Mouse (Mus musculus) limb, embryonic 13.5 days (tissue): ENCODE measurements at regions not wholly inside any gene's neighbourhood (a gene's known extent, or its start where the extent isn't known, plus 50 kb on each side); places are given as distances from the start of the nearest gene placed in this dataset.

Experiments
- ATAC-seq: fragments of 200-750 bp; cut with Nextera tagmentation; 2 replicates; pipeline ENCODE4 v1.8.0; 2017; ENCODE audit warnings: low read depth, moderate number of reproducible peaks, moderate TSS enrichment; ENCODE audit not compliant: low FRiP score
- H3K27ac ChIP-seq: fragments of 300-500 bp; sonication (generic); 2 replicates; pipeline ENCODE4 v1.5.1; 2015; ENCODE audit warnings: inconsistent platforms, mild to moderate bottlenecking, moderate library complexity
- H3K27me3 ChIP-seq: fragments of 300-500 bp; sonication (generic); 2 replicates; pipeline ENCODE4 v1.6.1; 2015; ENCODE audit warnings: mild to moderate bottlenecking, inconsistent platforms
- H3K36me3 ChIP-seq: fragments of 300-500 bp; sonication (generic); 2 replicates; pipeline ENCODE4 v1.6.1; 2015; ENCODE audit warnings: inconsistent platforms, mild to moderate bottlenecking, moderate library complexity
- H3K4me1 ChIP-seq: fragments of 300-500 bp; sonication (generic); 2 replicates; pipeline ENCODE4 v1.6.1; 2015; ENCODE audit warnings: inconsistent platforms
- H3K4me2 ChIP-seq: fragments of 300-500 bp; sonication (generic); replicated peaks from 2 replicates; pipeline ENCODE4 v1.6.1; 2015; ENCODE audit warnings: inconsistent platforms, mild to moderate bottlenecking, moderate library complexity
- H3K4me3 ChIP-seq: fragments of 300-500 bp; sonication (generic); 2 replicates; pipeline ENCODE4 v1.5.1; 2015; ENCODE audit warnings: moderate library complexity, mild to moderate bottlenecking, inconsistent platforms
- H3K9ac ChIP-seq: fragments of 300-500 bp; sonication (generic); 2 replicates; pipeline ENCODE4 v1.6.1; 2015; ENCODE audit warnings: mild to moderate bottlenecking, inconsistent platforms
- H3K9me3 ChIP-seq: fragments of 300-500 bp; sonication (generic); 2 replicates; pipeline ENCODE4 v1.6.1; 2016; ENCODE audit warnings: inconsistent platforms
- WGBS: fragments of 180-500 bp; shearing (Covaris S2); methylation state at CpG from one replicate; pipeline ENCODE4 v1.1.7; 2015; 5-methylcytosine and 5-hydroxymethylcytosine counted together

GRCm38 (mm10) chr1:154983325-154983724 lies 99.0 kb upstream of the Cacna1e start:
- H3K27me3 ChIP-seq = no peaks in the 10 kb centered on the region; the same call in 1 of the 2 replicates
- H3K4me3 ChIP-seq = no peak overlapping the region
- WGBS = 83% methylated on average over 7 of the region's 7 CpGs
- no peak overlapping the region for H3K27ac ChIP-seq
- H3K9ac ChIP-seq = no peak overlapping the region
- H3K4me1 ChIP-seq = no peaks in the 10 kb centered on the region
- no peak for ATAC-seq
- no peaks in the 10 kb centered on the region for H3K9me3 ChIP-seq
- no peak overlapping the region for H3K4me2 ChIP-seq
- H3K36me3 ChIP-seq = no peaks in the 10 kb centered on the region

- no peak overlapping the region for H3K9ac ChIP-seq
- 87% methylated on average over 9 of the region's 9 CpGs for WGBS
- H3K4me2 ChIP-seq = no peak overlapping the region
- ATAC-seq = no peak
- no peaks in the 10 kb centered on the region for H3K36me3 ChIP-seq
- no peak overlapping the region for H3K27ac ChIP-seq
- no peaks in the 10 kb centered on the region; the same call in 1 of the 2 replicates for H3K27me3 ChIP-seq
- H3K9me3 ChIP-seq = no peaks in the 10 kb centered on the region
- H3K4me3 ChIP-seq = no peak overlapping the region
- H3K4me1 ChIP-seq = no peaks in the 10 kb centered on the region
Observed at GRCm38 (mm10) chr1:154982836-154983235, 98.5 kb upstream of the Cacna1e start.

- Histone ChIP-seq H3K27me3 (no peaks in the 10 kb centered on the region; the same call in 1 of the 2 replicates), H3K9ac (no peak overlapping the region), H3K9me3 (no peaks in the 10 kb centered on the region), H3K27ac (no peak overlapping the region), H3K36me3 (no peaks in the 10 kb centered on the region), H3K4me1 (no peaks in the 10 kb centered on the region), H3K4me2 (no peak overlapping the region), H3K4me3 (no peak overlapping the region)
- ATAC-seq = no peak
- WGBS = 78% methylated on average over 8 of the region's 8 CpGs
Observed at GRCm38 (mm10) chr1:154981687-154982086, 97.4 kb upstream of the Cacna1e start.

GRCm38 (mm10) chr1:154975732-154976131 lies 91.4 kb upstream of the Cacna1e start:
- no peak overlapping the region for H3K4me3 ChIP-seq
- no peak overlapping the region for H3K27ac ChIP-seq
- H3K9ac ChIP-seq = no peak overlapping the region
- no peak overlapping the region for H3K4me2 ChIP-seq
- no peaks in the 10 kb centered on the region for H3K36me3 ChIP-seq
- H3K27me3 ChIP-seq = no peaks in the 10 kb centered on the region
- no peaks in the 10 kb centered on the region for H3K4me1 ChIP-seq
- ATAC-seq = no peak
- H3K9me3 ChIP-seq = no peaks in the 10 kb centered on the region
- WGBS = 82% methylated on average over 4 of the region's 4 CpGs

- H3K9me3 ChIP-seq = no peaks in the 10 kb centered on the region
- no peak overlapping the region for H3K4me2 ChIP-seq
- no peak overlapping the region for H3K9ac ChIP-seq
- no peak for ATAC-seq
- no peaks in the 10 kb centered on the region for H3K4me1 ChIP-seq
- 80% methylated on average over 4 of the region's 4 CpGs for WGBS
- no peaks in the 10 kb centered on the region for H3K36me3 ChIP-seq
- no peaks in the 10 kb centered on the region for H3K27me3 ChIP-seq
- no peak overlapping the region for H3K27ac ChIP-seq
- H3K4me3 ChIP-seq = no peak overlapping the region
Observed at GRCm38 (mm10) chr1:154961271-154961670, 77.0 kb upstream of the Cacna1e start.

GRCm38 (mm10) chr1:154956625-154957031 lies 72.3 kb upstream of the Cacna1e start:
- no peak for ATAC-seq
- Histone ChIP-seq H3K27ac (no peak overlapping the region), H3K4me3 (no peak overlapping the region), H3K9ac (no peak overlapping the region), H3K27me3 (no peaks in the 10 kb centered on the region), H3K4me2 (no peak overlapping the region), H3K9me3 (no peaks in the 10 kb centered on the region), H3K36me3 (no peaks in the 10 kb centered on the region), H3K4me1 (0 out of 2 replicates have a peak, but pooled peaks cover 5% of the 10 kb centered on the region)
- WGBS = 39% methylated on average over 5 of the region's 5 CpGs

- H3K27ac ChIP-seq = no peak overlapping the region
- no peak overlapping the region for H3K9ac ChIP-seq
- WGBS = 85% methylated on average over 2 of the region's 2 CpGs
- ATAC-seq = no peak
- no peak overlapping the region for H3K4me2 ChIP-seq
- H3K4me3 ChIP-seq = no peak overlapping the region
- no peaks in the 10 kb centered on the region for H3K27me3 ChIP-seq
- H3K36me3 ChIP-seq = no peaks in the 10 kb centered on the region
- H3K4me1 ChIP-seq = 0 out of 2 replicates have a peak, but pooled peaks cover 5% of the 10 kb centered on the region
- H3K9me3 ChIP-seq = no peaks in the 10 kb centered on the region
Observed at GRCm38 (mm10) chr1:154952679-154953078, 68.4 kb upstream of the Cacna1e start.
